Comparison of ENCODE assay signal across 13 mouse cellular contexts in the genomic region with DNA sequence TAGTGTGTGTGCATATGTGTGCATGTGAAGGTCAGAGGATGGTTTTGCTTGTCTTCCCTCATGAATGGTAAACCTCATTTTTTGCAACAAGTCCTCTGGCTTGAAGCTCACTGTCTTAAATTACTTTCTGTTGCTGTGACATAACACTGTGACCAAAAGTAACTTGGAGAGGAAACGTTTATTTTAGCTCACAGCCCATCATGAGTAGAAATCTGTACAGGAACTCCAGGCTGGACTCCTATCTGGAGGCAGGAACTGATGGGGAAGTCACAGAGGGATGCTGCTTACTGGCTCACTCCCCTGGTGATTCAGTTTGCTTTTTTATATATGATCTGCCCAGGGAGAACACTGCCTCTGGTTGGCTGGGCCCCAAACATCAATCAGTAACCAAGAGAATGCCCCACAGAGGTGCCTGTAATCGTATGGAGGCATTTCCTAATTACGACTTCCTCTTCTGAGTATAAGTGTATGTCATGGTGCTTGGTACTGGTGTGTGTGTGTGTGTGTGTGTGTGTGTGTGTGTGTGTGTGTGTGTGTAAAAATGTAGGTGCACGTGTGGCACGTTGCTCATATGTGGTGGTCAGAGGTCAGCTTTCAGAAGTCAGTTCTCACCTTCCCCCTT.
"Had no signal": no experiment of that assay in that cellular context is flagged by ENCODE, and none has a peak within 500 bp of the region (broad histone marks: within the 10 kb centered on the region; RNA-seq: fewer than 3 reads in every experiment).

No protein-coding gene starts in this region.

- H3K9me3 ChIP-seq: limb, embryonic 13.5 days; midbrain, embryonic 13.5 days; neural tube, embryonic 12.5 days had no signal

- H3K4me1 ChIP-seq: limb, embryonic 13.5 days; midbrain, embryonic 13.5 days; neural tube, embryonic 12.5 days had no signal

- ATAC-seq: lung, postnatal 0 days; midbrain, embryonic 13.5 days had no signal

- H3K9ac ChIP-seq: limb, embryonic 13.5 days; liver, embryonic 14.5 days; midbrain, embryonic 13.5 days; neural tube, embryonic 12.5 days had no signal

- H3K27me3 ChIP-seq: limb, embryonic 13.5 days; midbrain, embryonic 13.5 days; neural tube, embryonic 12.5 days had no signal

- H3K27ac ChIP-seq: limb, embryonic 13.5 days; liver, embryonic 14.5 days; macrophage; midbrain, embryonic 13.5 days; neural tube, embryonic 12.5 days had no signal

- H3K4me3 ChIP-seq: limb, embryonic 13.5 days; midbrain, embryonic 13.5 days; neural tube, embryonic 12.5 days had no signal

- DNase-seq: kidney, adult 18-20 months; kidney, postnatal 10 days; left cerebral cortex, postnatal 4 days; lung, adult 18-20 months; right cerebral cortex, postnatal 25 days; thymus, adult 2 months; thymus, postnatal 25 days had no signal

- H3K4me2 ChIP-seq: limb, embryonic 13.5 days; midbrain, embryonic 13.5 days; neural tube, embryonic 12.5 days had no signal
